Mouse (Mus musculus) CH12.LX (cell line): Measurements from ENCODE around the gene Mroh8. TPM values are rescaled to one million over a fixed set of nuclear protein-coding genes. Genes with fewer than 3 reads are reported as not detected.

Experiments
- DNase-seq: peaks from one replicate; pipeline ENCODE4 v3.0.0-alpha.2; 2013; ENCODE audit errors: extremely low read depth
- H3K27ac ChIP-seq: 2 replicates; pipeline ENCODE4 v1.5.1; 2012; ENCODE audit warnings: low read depth, mild to moderate bottlenecking, control low read depth, moderate library complexity; ENCODE audit not compliant: insufficient read depth
- H3K27me3 ChIP-seq: replicated peaks from 2 replicates; pipeline ENCODE3; 2012; ENCODE audit warnings: inconsistent platforms
- H3K36me3 ChIP-seq, 2 experiments: replicated peaks in 1 of 2; 2 replicates each; pipeline versions ENCODE3 to v1.6.1; 2012; ENCODE audit warnings: inconsistent platforms in 1 of 2, low read length in 1 of 2, mild to moderate bottlenecking in 1 of 2, mixed read lengths in 1 of 2, moderate library complexity in 1 of 2; ENCODE audit not compliant: control insufficient read depth in 1 of 2, insufficient read depth in 1 of 2
- H3K4me1 ChIP-seq, 2 experiments: 2 replicates each; pipeline ENCODE4 v1.6.1; 2012; ENCODE audit warnings: inconsistent platforms in 1 of 2, moderate library complexity in 1 of 2; ENCODE audit not compliant: insufficient read depth in 2 of 2, control insufficient read depth in 1 of 2
- H3K4me2 ChIP-seq: 2 replicates; pipeline ENCODE4 v1.6.1; 2012; ENCODE audit warnings: low read depth, mild to moderate bottlenecking, control low read depth; ENCODE audit not compliant: poor library complexity, insufficient read depth, severe bottlenecking
- H3K4me3 ChIP-seq, 3 experiments: fragments of 150-350 bp in 1 of 3; sonication (generic) in 1 of 3; replicated peaks in 1 of 3; 2 replicates each; pipeline versions ENCODE3 to v1.5.1; 2011 to 2012; ENCODE audit warnings: low read depth in 2 of 3, low read length in 2 of 3, mild to moderate bottlenecking in 2 of 3, moderate library complexity in 2 of 3, control low read depth in 1 of 3, improper control_type of control experiment in 1 of 3, inconsistent platforms in 1 of 3, mixed read lengths in 1 of 3; ENCODE audit not compliant: poor library complexity in 1 of 3
- H3K79me2 ChIP-seq: replicated peaks from 2 replicates; pipeline ENCODE4 v1.6.1; 2012; ENCODE audit warnings: mild to moderate bottlenecking, moderate library complexity; ENCODE audit not compliant: control insufficient read depth, poor library complexity, insufficient read depth, severe bottlenecking; ENCODE audit errors: extremely low read depth
- H3K9ac ChIP-seq: 2 replicates; pipeline ENCODE4 v1.6.1; 2012; ENCODE audit warnings: low read depth, mild to moderate bottlenecking, control low read depth, moderate library complexity; ENCODE audit not compliant: insufficient read depth
- H3K9me3 ChIP-seq: replicated peaks from 2 replicates; pipeline ENCODE3; 2012; ENCODE audit warnings: low read length, inconsistent platforms, mixed read lengths
- BHLHE40 ChIP-seq: IDR thresholded peaks from 2 replicates; pipeline ENCODE4 v1.6.1; 2011; ENCODE audit warnings: mild to moderate bottlenecking, low read depth, low read length, improper control_type of control experiment
- ELF1 ChIP-seq: IDR thresholded peaks from 2 replicates; pipeline ENCODE4 v1.6.1; 2014; ENCODE audit warnings: low read depth, mild to moderate bottlenecking, inconsistent platforms, low read length, improper control_type of control experiment
- EP300 ChIP-seq: IDR thresholded peaks from 2 replicates; pipeline ENCODE4 v1.6.1; 2011; ENCODE audit warnings: low read length, improper control_type of control experiment
- ETS1 ChIP-seq: conservative IDR thresholded peaks from 2 replicates; pipeline ENCODE4 v1.6.1; 2012; ENCODE audit warnings: low read depth, mild to moderate bottlenecking, inconsistent platforms, low read length, improper control_type of control experiment, moderate library complexity
- JUN ChIP-seq: IDR thresholded peaks from 2 replicates; pipeline ENCODE4 v1.6.1; 2011; ENCODE audit warnings: low read depth, mild to moderate bottlenecking, low read length, improper control_type of control experiment, moderate library complexity; ENCODE audit not compliant: insufficient read depth
- KAT2A ChIP-seq: IDR thresholded peaks from 2 replicates; pipeline ENCODE4 v1.6.1; 2012; ENCODE audit warnings: low read length, improper control_type of control experiment, inconsistent platforms; ENCODE audit not compliant: insufficient replicate concordance
- MAFK ChIP-seq: IDR thresholded peaks from 2 replicates; pipeline ENCODE4 v1.6.1; 2011; ENCODE audit warnings: low read length, improper control_type of control experiment; ENCODE audit not compliant: insufficient replicate concordance
- MXI1 ChIP-seq: IDR thresholded peaks from 2 replicates; pipeline ENCODE4 v1.6.1; 2011; ENCODE audit warnings: mild to moderate bottlenecking, low read depth, low read length, improper control_type of control experiment
- NELFE ChIP-seq: IDR thresholded peaks from 2 replicates; pipeline ENCODE4 v1.6.1; 2011; ENCODE audit warnings: low read depth, low read length, improper control_type of control experiment
- NRF1 ChIP-seq: IDR thresholded peaks from 2 replicates; pipeline ENCODE4 v1.6.1; 2014; ENCODE audit warnings: low read depth, mild to moderate bottlenecking, inconsistent platforms, low read length, improper control_type of control experiment, moderate library complexity
- RAD21 ChIP-seq: IDR thresholded peaks from 2 replicates; pipeline ENCODE4 v1.6.1; 2011; ENCODE audit warnings: low read depth, mild to moderate bottlenecking, low read length, improper control_type of control experiment, moderate library complexity
- RCOR1 ChIP-seq: conservative IDR thresholded peaks from 2 replicates; pipeline ENCODE4 v1.6.1; 2012; ENCODE audit warnings: low read depth, mild to moderate bottlenecking, inconsistent platforms, low read length, improper control_type of control experiment
- SIN3A ChIP-seq: IDR thresholded peaks from 2 replicates; pipeline ENCODE4 v1.6.1; 2012; ENCODE audit warnings: low read length, improper control_type of control experiment, inconsistent platforms
- SMC3 ChIP-seq: IDR thresholded peaks from 2 replicates; pipeline ENCODE4 v1.6.1; 2011; ENCODE audit warnings: low read depth, low read length, improper control_type of control experiment
- TCF12 ChIP-seq: IDR thresholded peaks from 2 replicates; pipeline ENCODE4 v1.6.1; 2014; ENCODE audit warnings: low read depth, mild to moderate bottlenecking, inconsistent platforms, low read length, improper control_type of control experiment
- ZKSCAN1 ChIP-seq: IDR thresholded peaks from 2 replicates; pipeline ENCODE4 v1.6.1; 2012; ENCODE audit warnings: low read depth, inconsistent platforms, low read length, improper control_type of control experiment, borderline replicate concordance
- ZNF384 ChIP-seq: IDR thresholded peaks from 2 replicates; pipeline ENCODE4 v1.6.1; 2012; ENCODE audit warnings: low read depth, low read length, improper control_type of control experiment, inconsistent platforms
- dilution Hi-C: fragments of 300-500 bp; cut with MboI; formaldehyde crosslinking; loops from 2 replicates; pipeline ENCODE4 v1.14.3; 2020; ENCODE audit warnings: low sequenced_read_pairs; ENCODE audit not compliant: extremely low pct_unique_long_range_greater_than_20kb, extremely low pct_ligation_motif_present
- in situ Hi-C: fragments of 300-500 bp; cut with MboI; formaldehyde crosslinking; loops from 3 replicates; pipeline ENCODE4 v1.14.3; 2019; ENCODE audit warnings: low sequenced_read_pairs, low pct_ligation_motif_present, low pct_unique_long_range_greater_than_20kb, mixed read lengths
- polyA plus RNA-seq: library from polyadenylated mRNA; unstranded; fragments of >175 nt; gene quantifications from 2 replicates; pipeline ENCODE4 v1.2.1, GENCODE M21; 2012; ENCODE audit warnings: low read depth; ENCODE audit not compliant: insufficient read length
- total RNA-seq, 2 experiments: library from RNA; depleted of rRNA; stranded (reverse); fragments of 300-350 nt in 1 of 2; fragments of >200 nt in 1 of 2; gene quantifications; 2 replicates each; pipeline ENCODE4 v1.2.3; 2012 to 2014

Gene Mroh8
- total and polyA plus RNA-seq, 3 experiments = 0.25 to 0.41 TPM; not detected in 1

GRCm38 (mm10) chr2:157170626-157171025, 108.7 kb downstream of the Mroh8 start:
- H3K4me1 ChIP-seq = no peaks in the 10 kb centered on the region
- DNase-seq = no peak
- in situ Hi-C loops (no loop called here), dilution Hi-C loops (no loop called here)
- H3K27ac ChIP-seq = no peak overlapping the region
- TF ChIP-seq BHLHE40 (no peak), SMC3 (no peak), ELF1 (no peak), EP300 (no peak), NRF1 (no peak), NELFE (no peak), JUN (no peak)
- H3K4me2 ChIP-seq = no peak overlapping the region
- peaks cover 42 to 81% of the 10 kb centered on the region in 2 experiments for H3K36me3 ChIP-seq
- no peaks in the 10 kb centered on the region for H3K79me2 ChIP-seq
- no peak overlapping the region for H3K4me3 ChIP-seq
- H3K9ac ChIP-seq = no peak overlapping the region
- H3K9me3 ChIP-seq = no peaks in the 10 kb centered on the region
- no peaks in the 10 kb centered on the region for H3K27me3 ChIP-seq

- TF ChIP-seq NRF1 (no peak), KAT2A (no peak), BHLHE40 (no peak), RCOR1 (no peak), MAFK (no peak), ZNF384 (no peak), ETS1 (no peak), RAD21 (no peak), TCF12 (no peak), ZKSCAN1 (no peak), SMC3 (no peak), SIN3A (no peak), MXI1 (no peak)
- Histone ChIP-seq H3K4me2 (no peak overlapping the region), H3K4me1 (no peaks in the 10 kb centered on the region), H3K79me2 (no peaks in the 10 kb centered on the region), H3K27ac (no peak overlapping the region), H3K36me3 (peaks cover 43 to 79% of the 10 kb centered on the region in 2 experiments), H3K9me3 (no peaks in the 10 kb centered on the region), H3K9ac (no peak overlapping the region), H3K27me3 (no peaks in the 10 kb centered on the region), H3K4me3 (no peak overlapping the region)
- in situ Hi-C loops = no loop called here
- no peak for DNase-seq
- dilution Hi-C loops = no loop called here
Observed at GRCm38 (mm10) chr2:157170166-157170565, 109.2 kb downstream of the Mroh8 start.
